Mouse (Mus musculus) ovary, postnatal 10 days (tissue): ENCODE measurements around the gene Atp5e.

Source experiments
- DNase-seq: peaks from one replicate; pipeline ENCODE4 v3.0.0; 2022; ENCODE audit warnings: low spot score

Atp5e gene

GRCm38 (mm10) chr2:174463789-174464523 lies at the start of gene Atp5e:
TSS of gene Atp5e (minus strand) at chr2:174464105.
- DNase-seq = peak; percentile 91

- no peak for DNase-seq
These were observed 45.9 kb upstream of the Atp5e start for GRCm38 (mm10) chr2:174509825-174510224.

- no peak for DNase-seq
These were observed 44.1 kb upstream of the Atp5e start for GRCm38 (mm10) chr2:174507998-174508397.

- DNase-seq = no peak
These were observed 39.0 kb upstream of the Atp5e start for GRCm38 (mm10) chr2:174502831-174503460.

- no peak for DNase-seq
These were observed 38.4 kb upstream of the Atp5e start for GRCm38 (mm10) chr2:174502321-174502720.

GRCm38 (mm10) chr2:174501517-174501916 lies 37.6 kb upstream of the Atp5e start:
- DNase-seq = no peak

- DNase-seq = no peak
These were observed 37.1 kb upstream of the Atp5e start for GRCm38 (mm10) chr2:174500814-174501503.

GRCm38 (mm10) chr2:174492858-174493257 lies 29.0 kb upstream of the Atp5e start:
- DNase-seq = no peak

GRCm38 (mm10) chr2:174487005-174487404 lies 23.1 kb upstream of the Atp5e start:
- no peak for DNase-seq

GRCm38 (mm10) chr2:174478746-174479145 lies 14.8 kb upstream of the Atp5e start:
- no peak for DNase-seq

- no peak for DNase-seq
These were observed 13.8 kb upstream of the Atp5e start for GRCm38 (mm10) chr2:174477543-174478319.

GRCm38 (mm10) chr2:174473550-174473927 lies 9.6 kb upstream of the Atp5e start:
- DNase-seq = no peak

- DNase-seq = peak; percentile 96
These were observed 9.1 kb upstream of the Atp5e start, which contains the start of gene Prelid3b for GRCm38 (mm10) chr2:174472818-174473549. TSS of gene Prelid3b (minus strand) at chr2:174473081.

- no peak for DNase-seq
These were observed 8.5 kb upstream of the Atp5e start for GRCm38 (mm10) chr2:174472407-174472806.

- DNase-seq = no peak
These were observed 7.0 kb upstream of the Atp5e start for GRCm38 (mm10) chr2:174470786-174471405.

GRCm38 (mm10) chr2:174470333-174470732 lies 6.4 kb upstream of the Atp5e start:
- DNase-seq = no peak

- no peak for DNase-seq
These were observed 535 bp downstream of the Atp5e start for GRCm38 (mm10) chr2:174463370-174463769.

GRCm38 (mm10) chr2:174459365-174459764 lies 4.5 kb downstream of the Atp5e start:
- DNase-seq = no peak

GRCm38 (mm10) chr2:174453681-174454080 lies 10.2 kb downstream of the Atp5e start:
- DNase-seq = no peak

- no peak for DNase-seq
These were observed 13.6 kb downstream of the Atp5e start, which contains the start of gene Tubb1 for GRCm38 (mm10) chr2:174450353-174450752. TSS of gene Tubb1 (plus strand) at chr2:174450695.

GRCm38 (mm10) chr2:174448405-174448804 lies 15.5 kb downstream of the Atp5e start:
- no peak for DNase-seq
